Mouse (Mus musculus) layer of hippocampus, adult 9-10 months (tissue): ENCODE measurements at regions not wholly inside any gene's neighbourhood (a gene's known extent, or its start where the extent isn't known, plus 50 kb on each side); places are given as distances from the start of the nearest gene placed in this dataset.

Experiments used
- DNase-seq: peaks from one replicate; pipeline ENCODE4 v3.0.0; 2022; ENCODE audit warnings: low spot score

DNA sequence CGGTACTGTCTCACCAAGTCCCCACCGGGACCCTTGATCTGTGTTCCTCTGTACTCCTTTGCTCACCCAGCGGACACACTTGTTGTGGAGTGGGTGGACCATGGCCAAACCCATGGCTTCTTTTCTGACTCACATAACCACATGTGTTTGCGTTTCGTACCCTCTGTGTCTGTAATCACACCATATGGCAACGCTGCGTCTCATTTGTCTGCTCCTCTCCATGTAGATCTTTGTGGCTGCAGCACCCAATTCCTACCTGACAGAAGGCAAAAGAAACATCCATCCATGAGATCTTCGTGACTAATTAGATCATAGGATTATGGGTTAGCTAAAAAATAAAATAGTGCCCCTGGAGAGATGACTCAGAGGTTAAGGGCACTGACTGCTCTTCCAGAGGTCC lies 435.2 kb upstream of the Cd180 start:
- no peak for DNase-seq

DNA sequence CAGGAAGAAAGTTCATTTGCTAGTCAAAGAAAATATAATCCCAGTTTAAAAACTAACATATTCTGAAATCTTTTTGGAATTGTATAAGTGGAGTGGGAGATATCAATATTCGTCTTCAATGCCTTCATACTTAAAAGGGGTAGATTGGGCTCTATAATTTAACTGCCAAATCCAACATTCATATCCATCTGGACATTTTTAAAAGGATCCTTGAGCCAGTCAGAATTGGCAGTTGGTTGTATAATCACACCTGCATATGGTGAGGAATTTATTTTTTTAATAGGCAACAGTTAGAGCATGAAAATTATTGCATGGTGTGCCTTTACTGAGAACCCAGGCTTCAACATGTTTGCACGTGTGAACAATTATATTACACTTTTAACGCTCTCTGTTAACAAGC lies 419.5 kb upstream of the Cd180 start:
- DNase-seq = no peak

GRCm38 (mm10) chr13:102275296-102275695 lies 418.1 kb upstream of the Cd180 start:
- no peak for DNase-seq

GRCm38 (mm10) chr13:102276885-102277284 lies 416.5 kb upstream of the Cd180 start:
- no peak for DNase-seq

- DNase-seq = no peak
These were observed 413.2 kb upstream of the Cd180 start for GRCm38 (mm10) chr13:102280198-102280597.

DNA sequence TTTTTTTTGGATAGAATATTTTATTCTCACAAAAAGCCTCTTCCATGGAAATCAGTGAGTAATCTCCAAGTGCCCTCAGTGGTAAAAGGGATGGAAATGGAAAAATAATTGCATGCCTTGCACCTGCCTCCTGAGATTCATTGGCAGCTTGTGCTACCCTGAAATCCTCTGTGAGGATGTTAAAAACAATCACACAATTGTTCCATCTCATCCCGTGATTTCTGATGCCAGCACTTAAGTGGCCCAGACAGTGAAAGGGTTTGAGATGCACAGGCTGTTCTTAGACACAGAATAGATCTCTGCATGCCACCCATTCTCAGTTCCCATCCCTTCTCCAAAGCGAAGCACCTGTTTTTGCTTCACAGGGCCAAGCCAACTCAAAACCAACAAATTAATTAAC lies 398.9 kb upstream of the Cd180 start:
- DNase-seq = no peak

- DNase-seq = no peak
These were observed 398.3 kb upstream of the Cd180 start for GRCm38 (mm10) chr13:102295079-102295478.

DNA sequence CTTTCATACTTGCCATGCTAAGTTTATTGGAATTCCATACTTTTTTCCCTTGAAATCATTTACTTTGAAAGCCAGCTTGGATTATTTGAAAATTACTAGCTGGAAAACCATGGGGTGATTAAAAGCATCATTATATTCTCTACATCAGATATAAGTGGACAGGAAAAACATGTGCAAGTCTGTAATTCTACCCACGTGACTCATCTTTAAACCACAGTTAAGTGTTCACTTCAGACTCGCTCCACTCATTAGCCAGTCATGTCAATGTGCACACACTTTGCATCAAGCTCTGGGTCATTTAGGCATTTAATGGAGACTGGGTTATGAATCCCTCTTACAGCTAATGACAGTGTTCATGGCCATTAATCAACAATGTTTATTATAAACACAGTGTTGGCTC lies 385.4 kb upstream of the Cd180 start:
- no peak for DNase-seq

DNA sequence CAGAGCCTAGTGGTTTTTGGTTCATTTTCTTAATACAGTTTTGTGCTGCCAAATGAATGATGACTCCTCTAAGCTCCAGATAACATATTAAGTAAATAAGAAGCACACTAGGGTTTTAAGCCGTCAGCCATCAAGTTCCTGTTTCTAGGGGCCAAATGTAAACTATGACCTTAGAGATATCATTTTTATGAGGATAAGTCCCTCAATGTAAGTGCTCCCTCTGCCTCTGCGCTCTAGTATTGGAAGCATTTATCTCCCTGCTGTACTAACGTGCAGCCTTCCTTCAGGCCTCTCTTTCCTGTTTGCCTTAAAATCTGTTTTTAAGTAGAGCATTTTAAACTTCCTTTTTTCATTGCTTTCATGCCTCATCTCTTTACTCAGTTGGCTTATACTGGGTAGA lies 381.3 kb upstream of the Cd180 start:
- no peak for DNase-seq

DNA sequence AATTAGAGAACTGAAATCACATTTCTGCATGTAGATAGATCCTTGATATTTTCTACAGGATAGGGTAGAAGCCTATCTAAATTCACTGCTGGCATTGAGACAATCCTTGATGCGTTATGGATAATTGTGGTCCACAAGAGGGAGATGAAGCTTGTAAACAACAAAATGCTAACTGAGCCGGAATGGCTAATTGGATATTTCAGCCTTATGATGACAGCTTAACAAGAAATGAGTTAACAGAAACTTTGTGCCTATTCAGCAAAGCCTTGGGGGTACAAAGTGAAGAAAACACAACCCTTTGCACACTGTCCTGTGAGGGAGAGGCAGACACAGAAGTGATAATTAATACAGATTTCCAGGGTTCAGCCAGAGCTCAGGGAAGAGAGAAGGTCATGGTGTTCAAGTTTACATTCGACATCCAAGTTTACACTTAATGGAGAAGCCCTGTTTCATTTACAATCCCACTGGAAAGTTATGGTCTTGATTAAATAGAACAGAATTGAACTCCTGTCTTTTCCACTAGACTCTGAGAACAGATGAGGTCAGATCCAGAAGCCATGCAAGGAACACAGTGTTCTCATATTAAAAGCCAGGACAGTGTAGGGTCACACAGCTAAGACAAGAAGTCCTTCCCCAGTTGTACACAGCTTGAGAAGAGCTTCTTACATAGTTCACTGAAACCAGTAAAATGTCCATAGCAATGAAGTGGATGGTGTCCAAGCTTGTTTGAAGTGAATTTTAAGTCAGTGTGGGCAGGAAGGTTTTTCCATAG lies 377.3 kb upstream of the Cd180 start:
- no peak for DNase-seq

- no peak for DNase-seq
These were observed 374.4 kb upstream of the Cd180 start for GRCm38 (mm10) chr13:102318891-102319404.

DNA sequence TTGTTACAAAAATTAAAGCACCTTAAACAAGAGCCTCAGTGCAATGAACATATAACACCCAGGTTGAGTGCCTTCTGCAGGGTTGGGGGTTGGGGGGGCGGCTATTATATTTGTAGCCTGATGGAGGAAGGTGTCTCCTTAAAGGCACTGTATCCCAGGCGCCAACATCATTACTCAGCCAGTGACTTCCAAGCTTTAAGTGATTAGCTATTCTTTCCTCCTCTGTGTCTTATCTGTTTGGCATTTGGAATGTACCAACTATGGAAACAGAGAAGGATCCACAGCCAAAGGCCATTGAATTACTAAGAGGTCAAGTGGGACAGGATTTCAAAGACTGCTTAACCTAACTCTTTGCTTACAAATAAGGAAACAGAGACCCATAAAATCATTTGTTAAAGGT lies 373.9 kb upstream of the Cd180 start:
- DNase-seq = no peak

- no peak for DNase-seq
These were observed 369.5 kb upstream of the Cd180 start for GRCm38 (mm10) chr13:102323876-102324275.

DNA sequence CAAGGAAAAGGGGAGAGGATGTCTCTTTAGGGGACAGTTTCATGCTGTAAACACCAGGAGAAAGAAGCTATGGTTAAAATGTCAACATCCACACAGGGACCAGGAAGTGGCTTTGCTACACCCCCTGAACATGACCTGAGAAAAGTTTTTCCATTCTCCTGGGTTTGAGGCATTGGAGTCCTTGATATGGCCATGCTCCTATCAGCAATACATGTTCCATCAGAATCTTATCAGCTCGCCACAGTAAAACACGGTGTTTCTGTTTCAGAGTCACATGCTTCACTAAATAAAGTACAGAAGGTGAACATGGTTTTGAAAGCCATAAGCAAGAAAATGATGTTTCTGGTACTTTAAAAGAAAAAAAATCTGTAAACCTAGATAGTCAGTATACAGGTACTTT lies 367.4 kb upstream of the Cd180 start:
- no peak for DNase-seq

DNA sequence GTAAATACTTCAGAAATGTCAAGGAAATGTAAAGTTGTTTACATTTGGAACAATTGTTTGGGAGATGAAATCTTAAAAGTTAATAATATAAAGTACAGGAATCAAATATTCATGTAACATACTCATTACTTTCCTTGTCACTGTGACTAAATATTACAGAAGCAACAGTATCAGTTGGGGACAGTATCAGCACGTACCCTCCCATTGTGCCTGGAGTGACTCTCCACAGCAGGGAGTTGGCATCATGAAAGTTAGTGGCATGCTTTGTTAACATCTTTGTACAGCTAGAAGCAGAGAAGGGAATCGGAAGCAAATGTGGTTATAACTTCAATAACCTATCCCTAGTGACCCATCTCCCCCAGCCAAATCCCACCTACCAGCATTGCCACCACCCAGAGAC lies 366.8 kb upstream of the Cd180 start:
- DNase-seq = no peak

DNA sequence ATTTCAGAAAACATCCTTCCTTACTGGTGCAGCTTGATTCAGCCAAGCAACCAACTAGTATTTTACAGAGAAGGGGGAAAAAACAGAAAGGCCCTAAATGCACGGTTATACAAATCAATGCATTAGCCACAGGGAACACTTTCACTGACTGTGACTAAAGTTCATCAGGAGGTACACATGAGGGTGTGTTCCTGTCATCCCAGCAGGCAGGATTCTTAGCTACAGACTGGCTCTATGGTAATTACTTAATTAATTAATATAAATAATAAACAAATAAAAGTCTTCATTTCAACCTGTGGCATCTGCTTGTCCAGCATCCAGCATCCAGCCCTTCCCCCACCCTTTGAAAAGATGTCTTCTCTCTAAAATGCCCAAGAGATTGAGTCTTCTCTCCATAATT lies 359.7 kb upstream of the Cd180 start:
- no peak for DNase-seq

- peak; percentile 15 for DNase-seq
These were observed 359.2 kb upstream of the Cd180 start for GRCm38 (mm10) chr13:102334131-102334534.

- no peak for DNase-seq
These were observed 350.1 kb upstream of the Cd180 start for GRCm38 (mm10) chr13:102343236-102343635.

DNA sequence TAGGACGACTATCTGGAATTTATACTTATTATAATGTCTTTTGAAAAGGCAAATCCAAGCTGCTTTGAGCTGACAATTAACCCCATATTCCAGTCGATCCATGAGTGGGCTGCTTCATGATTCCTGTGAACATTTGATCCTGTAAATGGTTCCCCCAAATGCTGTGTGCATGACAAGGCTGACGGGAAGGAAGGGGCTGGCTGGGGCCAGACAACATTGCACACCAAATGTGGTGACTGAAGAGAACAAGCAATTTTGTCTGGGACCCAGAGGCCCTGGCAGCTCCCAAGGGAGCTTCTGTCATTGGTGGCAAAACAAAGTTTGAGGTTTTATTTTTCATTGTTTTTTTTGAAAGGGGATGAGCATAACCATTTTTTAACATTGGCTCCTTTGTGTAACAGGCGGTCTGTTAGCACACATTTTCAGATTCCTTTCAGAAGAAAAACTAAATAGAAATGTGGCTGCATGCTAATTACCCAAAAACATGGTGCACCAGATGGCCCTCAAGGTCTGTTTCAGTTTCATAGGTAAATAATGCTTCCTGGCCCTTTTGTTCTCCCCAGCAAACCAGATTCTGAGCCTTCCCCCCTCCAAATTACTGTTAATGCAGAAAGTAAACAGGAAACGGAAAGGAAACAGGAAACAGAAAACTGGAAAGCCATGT lies 348.6 kb upstream of the Cd180 start:
- peak; percentile 39 for DNase-seq

DNA sequence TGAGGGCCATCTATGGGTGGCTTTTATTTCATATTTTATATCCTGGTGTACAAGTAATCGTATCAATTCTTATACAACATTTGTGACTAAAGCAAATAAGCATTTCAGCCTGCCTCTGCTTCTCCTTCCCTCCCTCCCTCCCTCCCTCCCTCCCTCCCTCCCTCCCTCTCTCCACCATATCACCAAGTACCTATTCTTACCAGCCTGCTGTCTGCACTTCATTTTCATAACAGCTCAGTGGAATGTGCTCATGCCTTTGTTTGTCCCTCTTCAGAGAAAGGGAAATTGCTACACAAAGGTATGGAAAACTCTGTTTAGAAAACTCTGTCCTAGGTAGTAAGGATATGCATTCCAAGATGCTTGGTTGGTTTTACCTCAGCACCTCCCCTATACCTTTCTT lies 343.9 kb upstream of the Cd180 start:
- no peak for DNase-seq

DNA sequence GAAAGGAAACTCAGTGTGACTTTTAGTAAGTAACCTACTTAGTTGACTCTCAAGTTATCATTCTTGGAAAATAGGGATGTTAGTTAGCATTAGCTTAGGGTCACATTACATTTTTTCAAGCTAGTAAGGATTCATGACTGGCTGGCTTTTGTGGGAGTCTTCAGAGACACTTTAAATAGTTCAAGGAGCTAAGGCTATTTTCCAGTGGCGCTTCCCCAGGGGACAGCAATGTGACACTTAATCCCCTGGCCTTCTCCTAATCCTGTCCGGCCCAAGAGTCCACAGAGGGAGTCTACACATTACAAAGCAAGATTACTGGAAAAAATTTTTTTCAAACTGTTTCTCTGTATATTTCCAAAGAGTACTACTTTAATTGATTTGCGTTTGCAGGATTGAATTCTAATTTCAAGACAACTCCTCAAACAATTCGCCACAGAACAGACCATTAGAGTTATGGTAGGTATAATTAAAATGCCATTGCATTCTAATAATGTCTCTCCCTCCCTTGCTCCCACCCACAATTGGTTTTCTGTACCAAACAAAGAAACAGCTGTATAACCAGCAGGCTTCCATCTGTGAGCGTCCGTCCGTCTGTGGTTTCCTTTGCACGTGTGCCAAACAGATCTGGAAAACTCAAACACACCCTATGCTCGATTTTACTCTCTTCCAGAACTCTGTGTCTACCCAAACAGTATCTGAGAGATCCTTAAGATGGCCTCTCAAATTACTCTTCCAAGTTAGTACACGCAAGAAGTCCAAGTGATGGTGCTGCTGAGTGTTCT lies 341.1 kb upstream of the Cd180 start:
- no peak for DNase-seq

DNA sequence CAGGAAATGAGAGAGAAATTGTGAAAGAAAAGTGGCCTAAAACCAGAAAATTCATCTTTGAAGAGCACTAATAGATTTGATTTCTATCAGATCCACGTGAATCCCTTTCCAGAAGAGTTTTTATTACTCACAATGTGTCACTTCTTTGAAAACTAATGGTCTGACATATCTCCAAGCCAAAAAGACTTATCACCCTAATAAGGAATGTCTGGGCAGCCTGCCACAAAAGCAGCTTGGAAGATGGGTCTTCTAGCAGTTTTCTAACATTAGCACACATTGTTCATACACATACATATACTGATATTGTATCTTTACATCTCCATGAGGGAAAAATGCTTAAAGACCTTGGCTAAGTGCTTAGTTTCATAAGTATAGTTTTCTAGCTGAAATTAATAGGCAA lies 337.8 kb upstream of the Cd180 start:
- DNase-seq = no peak
